Mouse (Mus musculus): ENCODE measurements around the gene Gstt4.
A peak's percentile ranks its signal among the peaks of the same experiment; 100 is the strongest.
"Not testable (repeated sequence)": the region's sequence is repeated elsewhere in the genome, so short reads cannot be mapped to it uniquely, and the experiment has no call there.

The Gstt4 gene

GRCm38 (mm10) chr10:75822443-75822842, at the start of gene Gstt4:
Gstt4 (minus strand) TSS chr10:75822543.
- no peak for DNase-seq

GRCm38 (mm10) chr10:75861587-75861986, 39.2 kb upstream of the Gstt4 start:
- no peak for DNase-seq

- DNase-seq = no peak
These were observed 38.4 kb upstream of the Gstt4 start for GRCm38 (mm10) chr10:75860746-75861145.

- DNase-seq = peak; percentile 89
These were observed 37.6 kb upstream of the Gstt4 start, which contains the start of gene Mif for GRCm38 (mm10) chr10:75859786-75860470. Mif (minus strand) TSS chr10:75860240.

GRCm38 (mm10) chr10:75859107-75859746, 36.9 kb upstream of the Gstt4 start:
- DNase-seq = peak; percentile 38

GRCm38 (mm10) chr10:75857598-75857997, 35.3 kb upstream of the Gstt4 start:
- DNase-seq = no peak

- no peak for DNase-seq
These were observed 34.6 kb upstream of the Gstt4 start for GRCm38 (mm10) chr10:75856976-75857375.

- no peak for DNase-seq
These were observed 34.0 kb upstream of the Gstt4 start for GRCm38 (mm10) chr10:75856155-75856907.

GRCm38 (mm10) chr10:75855416-75855981, 33.2 kb upstream of the Gstt4 start:
- no peak for DNase-seq

- no peak for DNase-seq
These were observed 32.4 kb upstream of the Gstt4 start for GRCm38 (mm10) chr10:75854791-75855190.

GRCm38 (mm10) chr10:75854096-75854495, 31.8 kb upstream of the Gstt4 start:
- no peak for DNase-seq

- DNase-seq = peak; percentile 94
These were observed 31.1 kb upstream of the Gstt4 start for GRCm38 (mm10) chr10:75853452-75853851.

- DNase-seq = no peak
These were observed 30.3 kb upstream of the Gstt4 start for GRCm38 (mm10) chr10:75852539-75853125.

- no peak for DNase-seq
These were observed 29.3 kb upstream of the Gstt4 start for GRCm38 (mm10) chr10:75851681-75852080.

GRCm38 (mm10) chr10:75851076-75851475, 28.7 kb upstream of the Gstt4 start:
- no peak for DNase-seq

- DNase-seq = no peak
These were observed 26.0 kb upstream of the Gstt4 start for GRCm38 (mm10) chr10:75848382-75848781.

GRCm38 (mm10) chr10:75845306-75845930, 23.1 kb upstream of the Gstt4 start:
- DNase-seq = no peak

- no peak for DNase-seq
These were observed 22.5 kb upstream of the Gstt4 start for GRCm38 (mm10) chr10:75844800-75845199.

GRCm38 (mm10) chr10:75843898-75844297, 21.6 kb upstream of the Gstt4 start:
- DNase-seq = not testable (repeated sequence)

- no peak for DNase-seq
These were observed 16.7 kb upstream of the Gstt4 start for GRCm38 (mm10) chr10:75839092-75839491.

- DNase-seq = peak; percentile 96
These were observed 15.0 kb upstream of the Gstt4 start, which contains the start of gene Gstt2 for GRCm38 (mm10) chr10:75837248-75837759. Gstt2 (minus strand) TSS chr10:75837424.

Data from lung, postnatal 36 days (tissue).